Mouse (Mus musculus): Measurements from ENCODE around the gene Sema3e.

- no peak for TF ChIP-seq EP300 (IDR thresholded peaks at IDR 0.05; ENCODE audit: insufficient read depth, low read depth, low read length)
- TF ChIP-seq CTCF (IDR thresholded peaks at IDR 0.05): no peak
- TF ChIP-seq POLR2A (IDR thresholded peaks at IDR 0.05; ENCODE audit: insufficient read depth, low read depth, low read length): no peak
Observed at GRCm38 (mm10) chr5:14126591-14126990, 101.5 kb downstream of the Sema3e start.
